Mouse (Mus musculus): ENCODE measurements at regions not wholly inside any gene's neighbourhood (a gene's known extent, or its start where the extent isn't known, plus 50 kb on each side); places are given as distances from the start of the nearest gene placed in this dataset.

DNA sequence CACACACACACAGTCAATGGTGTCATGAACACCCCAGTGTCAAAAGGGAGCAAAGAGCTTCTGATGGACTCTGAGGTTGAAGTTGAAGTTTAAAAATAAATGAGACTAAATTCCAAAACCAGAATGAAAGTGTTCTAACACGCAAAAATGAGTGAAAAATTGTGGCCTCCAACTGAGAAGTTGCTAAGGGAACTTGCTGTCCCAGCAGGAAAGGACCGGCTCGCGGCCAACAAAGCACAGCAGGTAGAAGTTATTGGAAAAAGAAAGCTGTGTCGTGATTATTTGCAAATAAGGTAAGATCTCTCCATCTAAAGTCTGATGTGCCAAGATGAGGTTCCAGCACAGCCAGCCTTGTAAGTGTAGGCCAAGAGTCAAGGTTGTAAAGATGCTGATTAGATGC lies 169.7 kb downstream of the Nrp2 start:
- DNase-seq = no peak

GRCm38 (mm10) chr1:62875631-62876030 lies 172.5 kb downstream of the Nrp2 start:
- DNase-seq = no peak

DNA sequence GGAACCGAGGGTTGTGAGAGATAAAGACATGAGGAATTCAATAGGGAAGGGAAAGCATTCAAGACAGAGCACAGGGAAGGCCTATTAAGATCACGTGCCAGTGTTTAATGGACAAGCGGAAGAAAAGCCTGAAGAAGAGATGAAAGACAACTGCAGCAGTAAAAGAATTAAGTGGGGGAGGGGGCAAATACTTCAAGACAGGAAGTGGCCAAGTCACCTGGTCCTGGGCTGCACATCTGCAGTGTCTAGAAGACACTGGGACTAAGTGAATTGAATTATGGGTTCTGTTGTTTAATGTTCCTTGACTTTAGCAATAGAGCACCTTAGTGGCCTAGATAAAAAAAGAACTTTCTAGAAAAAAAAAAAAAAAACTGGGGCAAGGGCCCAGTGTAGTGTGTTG lies 173.6 kb downstream of the Nrp2 start:
- no peak for DNase-seq

DNA sequence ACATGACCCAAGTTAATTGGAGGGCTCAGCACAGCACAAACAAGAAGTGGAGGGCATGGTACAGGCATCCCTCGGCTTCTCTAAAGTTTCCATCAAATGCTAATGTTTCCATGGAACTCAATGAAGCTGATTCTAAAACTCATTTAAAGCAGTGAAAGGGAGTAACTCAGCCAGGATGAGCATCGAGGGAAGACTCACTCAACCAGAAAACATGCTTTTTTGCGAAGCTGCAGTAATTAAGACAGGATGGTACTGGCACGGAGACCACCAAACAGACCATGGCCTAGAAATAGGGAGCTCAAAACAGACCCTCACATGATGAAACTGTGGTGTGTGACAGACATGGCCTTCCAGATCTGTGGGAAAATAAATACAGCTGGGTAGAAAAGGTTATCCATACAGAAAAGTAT lies 177.8 kb downstream of the Nrp2 start:
- DNase-seq = no peak

- no peak for DNase-seq
These were observed 178.4 kb downstream of the Nrp2 start for GRCm38 (mm10) chr1:62881477-62881876.

DNA sequence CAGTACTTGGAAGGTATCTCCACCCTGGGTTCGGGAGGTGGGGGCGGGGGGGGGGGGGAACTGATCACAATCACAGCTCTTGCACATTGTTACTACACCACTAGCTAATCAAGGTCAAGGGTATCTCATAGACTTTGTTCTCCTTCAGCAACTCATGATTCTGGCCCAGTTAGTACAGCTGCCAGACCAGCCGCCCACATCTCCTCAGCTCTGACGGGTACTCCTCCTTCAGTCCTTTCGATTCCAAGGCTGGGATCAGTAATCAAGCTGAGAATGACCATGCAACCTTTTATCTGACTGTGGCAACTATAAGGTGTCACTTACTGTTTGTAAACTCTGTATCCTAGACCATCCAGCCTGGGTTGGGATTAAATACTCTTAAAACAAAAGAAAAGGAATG lies 178.9 kb downstream of the Nrp2 start:
- DNase-seq = no peak

DNA sequence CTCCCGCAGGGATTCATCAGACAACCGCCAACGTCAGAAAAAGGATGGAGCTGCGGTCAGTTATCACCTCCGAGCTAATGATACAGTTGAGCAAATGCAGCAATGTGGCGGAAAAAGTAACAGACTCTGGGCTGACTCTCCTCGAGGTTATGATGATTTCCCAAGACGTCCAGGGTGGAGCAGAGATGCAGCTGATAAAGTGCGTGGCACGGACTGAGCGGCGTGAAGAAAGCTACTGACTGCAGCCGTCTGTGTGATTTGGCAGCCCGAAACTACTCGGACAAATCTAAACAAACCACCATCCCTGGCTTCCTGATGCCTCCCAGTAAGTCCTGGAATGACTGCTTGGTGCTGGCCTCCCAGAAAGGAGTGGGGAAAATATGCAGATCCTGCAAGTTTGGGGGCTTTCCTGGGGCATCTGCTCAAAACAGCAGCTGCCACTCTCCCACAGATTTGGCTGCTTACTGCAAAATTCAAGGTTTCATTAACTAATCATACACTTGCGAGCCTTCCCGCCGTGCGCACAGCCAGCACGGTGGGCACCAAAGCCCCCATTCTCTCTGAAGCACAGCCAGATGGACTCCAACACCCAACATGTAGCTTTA lies 181.9 kb downstream of the Nrp2 start:
- peak; percentile 42 for DNase-seq

DNA sequence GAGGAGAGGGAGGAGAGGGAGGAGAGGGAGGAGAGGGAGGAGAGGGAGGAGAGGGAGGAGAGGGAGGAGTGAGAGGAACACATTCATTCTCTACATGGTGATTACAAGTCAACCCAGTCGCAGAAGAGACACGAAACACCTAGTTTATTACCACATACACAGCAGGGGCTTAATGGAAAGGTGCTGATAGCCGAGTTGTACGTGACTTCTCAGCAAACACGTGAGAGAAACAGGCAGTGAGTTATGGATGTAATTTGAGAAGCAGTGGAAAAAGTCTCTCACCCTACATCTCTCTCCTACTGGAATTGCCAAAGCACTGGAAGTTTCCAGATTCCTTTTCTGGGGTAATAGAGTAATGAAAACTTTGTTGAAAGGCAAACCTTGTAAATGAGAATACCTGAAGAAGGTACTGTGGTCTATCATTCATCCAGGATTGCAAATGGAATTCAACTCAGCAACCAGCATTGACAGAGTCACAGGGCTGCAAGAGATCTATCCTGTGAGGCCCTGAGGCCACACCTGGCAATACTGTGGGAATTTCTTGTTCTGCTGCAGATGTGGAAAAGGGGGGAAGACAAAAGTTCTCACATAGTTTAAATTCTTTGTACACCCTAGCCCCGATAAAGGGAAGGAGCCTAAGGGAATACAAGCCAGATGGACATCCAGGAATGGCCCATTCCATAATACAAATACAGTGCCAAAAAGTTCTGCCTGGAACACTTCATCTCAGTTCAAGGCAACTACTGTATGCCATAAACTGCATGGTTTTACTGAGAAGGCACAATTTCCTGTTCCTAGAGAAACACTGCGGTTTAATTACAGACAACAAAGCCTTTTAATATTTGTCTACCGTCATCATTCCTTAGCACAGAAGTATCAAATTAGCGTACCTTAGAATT lies 184.7 kb downstream of the Nrp2 start:
- DNase-seq = no peak

DNA sequence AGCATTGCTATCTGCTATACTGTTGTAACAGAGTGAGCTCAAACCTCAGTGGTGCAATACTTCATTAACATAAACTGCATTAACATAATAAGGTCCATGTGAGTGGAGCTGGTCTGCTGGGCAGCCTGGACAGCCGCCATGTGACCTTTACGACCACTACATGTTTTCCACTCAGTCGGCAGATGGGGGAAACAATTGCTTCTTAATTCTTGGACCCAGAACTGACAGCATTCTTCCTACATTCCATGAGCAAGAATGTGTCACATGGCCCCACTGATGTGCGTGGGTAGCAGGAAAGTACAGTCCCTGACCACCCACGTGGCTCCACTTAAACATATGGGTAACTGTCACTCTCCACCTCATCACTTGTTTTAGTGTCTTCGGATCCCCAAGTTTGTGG lies 198.3 kb downstream of the Nrp2 start:
- DNase-seq = peak; percentile 78

DNA sequence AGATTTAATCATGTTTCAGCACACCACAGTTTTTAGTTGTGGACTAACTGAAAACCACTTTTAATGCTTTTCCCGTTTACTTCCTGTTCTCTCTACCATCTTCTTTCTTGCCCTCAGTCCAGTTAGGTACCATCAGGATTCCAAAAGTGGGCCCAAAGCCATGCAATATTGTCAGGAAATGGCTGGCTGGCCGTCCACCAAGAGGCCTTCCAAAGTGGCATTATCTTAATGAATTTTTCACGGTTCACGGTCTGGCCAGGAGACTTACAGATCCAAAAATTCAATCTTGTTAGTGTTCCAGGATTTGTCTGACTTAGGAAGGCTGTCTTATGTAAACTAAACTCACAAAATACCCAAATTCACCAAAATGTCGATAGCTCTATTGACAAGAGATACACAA lies 198.8 kb downstream of the Nrp2 start:
- DNase-seq = no peak

DNA sequence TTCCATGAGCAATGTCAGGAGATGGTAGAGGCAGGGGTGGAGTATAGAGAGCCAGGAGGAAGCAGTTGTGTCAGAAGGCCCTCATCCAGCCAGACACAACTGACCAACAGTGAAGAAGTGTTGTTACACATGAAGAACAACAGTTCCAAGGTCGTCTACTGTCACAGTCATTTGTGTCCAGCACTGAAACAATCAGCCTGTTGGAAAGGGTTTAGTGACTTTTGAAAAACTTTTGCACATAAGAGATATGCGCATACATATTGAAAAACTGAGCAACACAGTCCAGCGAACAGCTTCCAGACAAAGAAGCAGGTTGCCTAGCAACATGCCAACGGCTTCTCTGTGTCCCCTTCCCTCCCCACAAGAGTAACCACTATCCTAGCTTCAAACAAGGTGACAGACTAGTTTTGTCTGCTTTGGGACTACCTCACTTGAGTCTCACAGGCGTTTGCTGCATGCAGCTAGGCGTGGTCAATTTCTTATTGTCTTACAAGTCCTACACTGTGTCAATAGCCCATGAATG lies 199.9 kb downstream of the Nrp2 start:
- no peak for DNase-seq

- DNase-seq = no peak
These were observed 202.7 kb downstream of the Nrp2 start for GRCm38 (mm10) chr1:62905739-62906138.

DNA sequence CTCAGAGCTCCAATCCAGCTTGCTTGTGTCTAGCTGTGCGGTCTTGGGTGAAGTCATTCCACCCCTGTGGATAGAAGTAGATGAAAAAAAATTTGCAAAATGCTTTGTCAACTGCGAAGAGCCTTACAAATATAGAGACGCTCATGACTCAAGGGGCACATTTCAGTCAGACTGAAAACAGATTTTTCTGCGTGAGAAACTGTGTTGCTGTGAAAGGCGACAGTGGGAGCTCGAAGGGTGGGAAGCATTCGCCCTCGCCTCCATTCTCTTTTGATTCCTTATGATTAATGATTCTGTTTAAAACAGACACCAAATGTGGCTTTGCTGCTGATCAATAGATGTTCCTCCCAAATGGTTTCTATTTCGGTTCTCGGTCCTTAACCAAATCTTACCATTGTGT lies 204.2 kb downstream of the Nrp2 start:
- DNase-seq = peak; percentile 41

Data from layer of hippocampus, adult 9-11 months (tissue).